Mouse (Mus musculus) forebrain, embryonic 14.5 days (tissue): Measurements from ENCODE around the gene Dusp10. TPM values are rescaled to one million over a fixed set of nuclear protein-coding genes. Genes with fewer than 3 reads are reported as not detected.
A peak's percentile ranks its signal among the peaks of the same experiment; 100 is the strongest.

ENCODE experiments used
- ATAC-seq: fragments of 200-750 bp; cut with Nextera tagmentation; 2 replicates; pipeline ENCODE4 v1.8.0; 2017; ENCODE audit warnings: mild to moderate bottlenecking, moderate library complexity
- DNase-seq: peaks from one replicate; pipeline ENCODE4 v3.0.0-alpha.2; 2015; ENCODE audit warnings: low spot score
- H3K27ac ChIP-seq: fragments of 300-500 bp; sonication (generic); 2 replicates; pipeline ENCODE4 v1.5.1; 2014; ENCODE audit warnings: low read depth, mild to moderate bottlenecking, control low read depth, low read length, moderate library complexity
- H3K27me3 ChIP-seq: fragments of 300-500 bp; sonication (generic); replicated peaks from 2 replicates; pipeline ENCODE4 v1.6.1; 2014; ENCODE audit warnings: low read length, control low read depth, mixed read lengths; ENCODE audit not compliant: control insufficient read depth, insufficient read depth
- H3K36me3 ChIP-seq: fragments of 300-500 bp; sonication (generic); 2 replicates; pipeline ENCODE4 v1.6.1; 2014; ENCODE audit warnings: low read length, control low read depth; ENCODE audit not compliant: control insufficient read depth, insufficient read depth
- H3K4me1 ChIP-seq: fragments of 300-500 bp; sonication (generic); 2 replicates; pipeline ENCODE4 v1.6.1; 2014; ENCODE audit warnings: antibody characterized with exemption, low read length, control low read depth; ENCODE audit not compliant: control insufficient read depth, insufficient read depth
- H3K4me2 ChIP-seq: fragments of 300-500 bp; sonication (generic); 2 replicates; pipeline ENCODE4 v1.6.1; 2014; ENCODE audit warnings: mild to moderate bottlenecking, control low read depth, low read length
- H3K4me3 ChIP-seq: fragments of 300-500 bp; sonication (generic); 2 replicates; pipeline ENCODE4 v1.5.1; 2014; ENCODE audit warnings: low read depth, low read length, control low read depth
- H3K9ac ChIP-seq: fragments of 300-500 bp; sonication (generic); 2 replicates; pipeline ENCODE4 v1.6.1; 2014; ENCODE audit warnings: mild to moderate bottlenecking, low read length, control low read depth, moderate library complexity
- H3K9me3 ChIP-seq: fragments of 300-500 bp; sonication (generic); replicated peaks from 2 replicates; pipeline ENCODE4 v1.6.1; 2016; ENCODE audit warnings: low read length, control low read depth, mixed read lengths; ENCODE audit not compliant: control insufficient read depth
- WGBS: fragments of 180-500 bp; shearing (Covaris S2); extraction: QIAGEN DNeasy Blood & Tissue Kit; methylation state at CpG from one replicate; pipeline ENCODE4 v1.1.7; 2014; 5-methylcytosine and 5-hydroxymethylcytosine counted together
- polyA plus RNA-seq: library from polyadenylated mRNA; unstranded; fragments of >200 nt; fragmentation: Nextera tagmentation; extraction: Ambion mirVana; gene quantifications from 2 replicates; pipeline ENCODE4 v1.2.1, GENCODE M21; 2014

Dusp10 gene
- polyA plus RNA-seq, result 6.2 and 7.2 TPM in 2 replicates

DNA sequence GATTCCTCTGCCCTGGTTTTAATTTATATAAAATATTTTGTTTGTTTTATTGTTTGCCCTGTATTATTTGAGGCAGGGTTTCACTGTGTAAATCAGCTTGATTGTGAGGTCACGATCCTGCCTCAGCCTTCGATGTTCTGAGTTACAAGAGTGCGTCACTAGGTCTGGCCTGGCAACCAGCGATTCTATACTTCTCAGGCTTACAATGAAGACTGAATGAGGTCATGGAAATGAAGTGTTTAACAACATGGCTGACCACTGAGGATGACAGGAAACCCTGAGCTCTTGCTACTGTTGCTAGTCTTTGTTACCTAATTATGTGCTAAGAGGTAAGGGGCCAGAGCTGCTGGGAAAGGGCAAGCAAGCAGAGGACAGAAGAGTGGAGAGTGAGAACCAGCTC is at the start of gene Dusp10:
Gene Dusp10 (plus strand): TSS at position 197 of the 400 bp plus-strand sequence.
- no peak for ATAC-seq
- 84% methylated on average over 4 of the region's 4 CpGs for WGBS
- DNase-seq, result no peak
- no peaks in the 10 kb centered on the region for H3K27me3 ChIP-seq
- no peaks in the 10 kb centered on the region for H3K9me3 ChIP-seq
- no peaks in the 10 kb centered on the region for H3K4me1 ChIP-seq
- no peak within 1 kb of the TSS for H3K27ac ChIP-seq
- H3K9ac ChIP-seq, result no peak within 1 kb of the TSS
- H3K4me3 ChIP-seq, result no peak within 1 kb of the TSS
- H3K36me3 ChIP-seq, result no peaks in the 10 kb centered on the region
- no peak within 1 kb of the TSS for H3K4me2 ChIP-seq

DNA sequence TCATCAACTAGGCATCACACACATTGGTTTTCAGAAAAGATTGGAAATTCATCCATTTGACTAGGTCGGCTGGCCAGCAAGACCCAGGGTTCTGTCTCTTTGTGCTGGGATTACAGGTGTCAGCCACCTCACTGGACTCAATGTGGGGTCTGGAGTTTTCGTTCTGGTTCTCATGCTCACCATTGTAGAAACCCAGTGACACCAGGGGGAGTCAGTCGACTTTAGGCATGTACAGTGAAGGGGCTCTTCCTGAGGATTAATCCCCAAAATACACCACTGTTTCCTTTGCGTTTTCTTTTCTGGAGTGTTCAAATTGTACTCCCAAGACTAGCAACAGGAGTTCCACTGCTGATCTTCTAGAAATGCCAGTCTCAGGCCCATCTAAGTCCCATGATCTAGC is 47.8 kb upstream of the Dusp10 start:
- no peak overlapping the region for H3K9ac ChIP-seq
- no peaks in the 10 kb centered on the region for H3K27me3 ChIP-seq
- no peak overlapping the region for H3K4me3 ChIP-seq
- H3K4me1 ChIP-seq, result no peaks in the 10 kb centered on the region
- H3K27ac ChIP-seq, result no peak overlapping the region
- no peak overlapping the region for H3K4me2 ChIP-seq
- ATAC-seq, result no peak
- 73% methylated on average over 4 of the region's 4 CpGs for WGBS
- H3K9me3 ChIP-seq, result no peaks in the 10 kb centered on the region
- DNase-seq, result no peak
- no peaks in the 10 kb centered on the region for H3K36me3 ChIP-seq

DNA sequence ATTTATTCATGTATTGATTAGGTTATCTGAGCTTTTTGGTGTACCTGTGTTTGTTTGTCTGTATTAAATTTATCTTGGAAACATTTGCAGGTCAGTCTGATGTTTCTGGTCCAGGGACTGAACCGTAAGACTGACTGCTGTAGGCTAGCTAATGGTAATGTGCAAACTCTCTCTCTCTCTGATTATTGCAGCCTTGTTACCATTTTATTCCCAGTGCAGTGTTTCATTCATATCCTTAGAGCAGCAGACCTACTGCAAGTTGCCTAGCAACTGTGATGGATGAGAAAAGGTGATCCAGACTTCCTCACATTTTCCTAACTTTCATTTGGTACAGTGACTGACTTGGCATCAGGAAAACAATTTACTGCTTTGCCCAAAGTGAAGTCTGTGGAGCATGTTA is 43.8 kb upstream of the Dusp10 start:
- no peak overlapping the region for H3K27ac ChIP-seq
- H3K9me3 ChIP-seq, result no peaks in the 10 kb centered on the region
- no peak for DNase-seq
- WGBS, result 82% methylated on average over 1 of the region's 1 CpGs
- ATAC-seq, result no peak
- no peaks in the 10 kb centered on the region for H3K4me1 ChIP-seq
- no peak overlapping the region for H3K9ac ChIP-seq
- H3K4me2 ChIP-seq, result no peak overlapping the region
- H3K4me3 ChIP-seq, result no peak overlapping the region
- H3K36me3 ChIP-seq, result no peaks in the 10 kb centered on the region
- no peaks in the 10 kb centered on the region for H3K27me3 ChIP-seq

GRCm38 (mm10) chr1:183979814-183980243 is 33.3 kb upstream of the Dusp10 start:
- no peak overlapping the region for H3K27ac ChIP-seq
- no peak overlapping the region for H3K4me2 ChIP-seq
- H3K4me1 ChIP-seq, result no peaks in the 10 kb centered on the region
- WGBS, result 92% methylated on average over 9 of the region's 9 CpGs
- H3K9me3 ChIP-seq, result no peaks in the 10 kb centered on the region
- H3K27me3 ChIP-seq, result no peaks in the 10 kb centered on the region
- no peak for DNase-seq
- H3K9ac ChIP-seq, result no peak overlapping the region
- no peak overlapping the region for H3K4me3 ChIP-seq
- H3K36me3 ChIP-seq, result no peaks in the 10 kb centered on the region
- no peak for ATAC-seq

GRCm38 (mm10) chr1:183982108-183982507 is 31.0 kb upstream of the Dusp10 start:
- no peak overlapping the region for H3K27ac ChIP-seq
- no peak overlapping the region for H3K9ac ChIP-seq
- H3K4me3 ChIP-seq, result no peak overlapping the region
- no peaks in the 10 kb centered on the region for H3K4me1 ChIP-seq
- no peaks in the 10 kb centered on the region for H3K9me3 ChIP-seq
- no peak overlapping the region for H3K4me2 ChIP-seq
- 62% methylated on average over 13 of the region's 13 CpGs for WGBS
- no peaks in the 10 kb centered on the region for H3K36me3 ChIP-seq
- ATAC-seq (peak; percentile 63), DNase-seq (peak; percentile 75)
- no peaks in the 10 kb centered on the region for H3K27me3 ChIP-seq

GRCm38 (mm10) chr1:183987711-183988245 is 25.3 kb upstream of the Dusp10 start:
- Histone ChIP-seq H3K27ac (no peak overlapping the region), H3K27me3 (no peaks in the 10 kb centered on the region), H3K36me3 (no peaks in the 10 kb centered on the region), H3K4me2 (no peak overlapping the region), H3K9me3 (no peaks in the 10 kb centered on the region), H3K4me1 (no peaks in the 10 kb centered on the region), H3K4me3 (no peak overlapping the region), H3K9ac (no peak overlapping the region)
- DNase-seq (no peak), ATAC-seq (no peak)
- WGBS, result 96% methylated on average over 7 of the region's 7 CpGs

GRCm38 (mm10) chr1:183991921-183992320 is 21.2 kb upstream of the Dusp10 start:
- no peak overlapping the region for H3K4me3 ChIP-seq
- no peak overlapping the region for H3K27ac ChIP-seq
- WGBS, result 78% methylated on average over 2 of the region's 2 CpGs
- no peaks in the 10 kb centered on the region for H3K9me3 ChIP-seq
- ATAC-seq (no peak), DNase-seq (no peak)
- H3K4me2 ChIP-seq, result no peak overlapping the region
- H3K36me3 ChIP-seq, result no peaks in the 10 kb centered on the region
- no peaks in the 10 kb centered on the region for H3K27me3 ChIP-seq
- no peak overlapping the region for H3K9ac ChIP-seq
- H3K4me1 ChIP-seq, result no peaks in the 10 kb centered on the region

DNA sequence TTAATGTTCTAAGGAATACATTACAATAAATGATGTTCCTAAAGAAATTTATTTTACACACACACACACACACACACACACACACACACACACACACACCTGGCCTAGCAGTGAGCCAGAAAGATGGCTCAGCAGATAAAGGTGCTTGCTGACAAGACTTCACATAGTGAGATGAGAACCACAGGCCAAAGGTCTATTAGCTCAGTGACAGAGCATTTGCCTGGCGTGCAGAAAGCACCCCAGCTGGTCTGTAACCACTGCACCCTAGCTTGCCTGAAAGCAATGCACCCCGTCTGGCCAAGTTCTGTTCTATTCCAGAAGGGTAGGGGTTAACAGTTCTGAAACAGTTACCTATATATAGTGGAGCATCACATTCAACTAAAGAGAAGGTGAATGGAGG is 15.9 kb upstream of the Dusp10 start:
- Histone ChIP-seq H3K4me3 (no peak overlapping the region), H3K9ac (no peak overlapping the region), H3K4me1 (no peaks in the 10 kb centered on the region), H3K27ac (no peak overlapping the region), H3K9me3 (no peaks in the 10 kb centered on the region), H3K27me3 (no peaks in the 10 kb centered on the region), H3K36me3 (no peaks in the 10 kb centered on the region), H3K4me2 (no peak overlapping the region)
- 78% methylated on average over 2 of the region's 2 CpGs for WGBS
- no peak for DNase-seq
- ATAC-seq, result no peak

DNA sequence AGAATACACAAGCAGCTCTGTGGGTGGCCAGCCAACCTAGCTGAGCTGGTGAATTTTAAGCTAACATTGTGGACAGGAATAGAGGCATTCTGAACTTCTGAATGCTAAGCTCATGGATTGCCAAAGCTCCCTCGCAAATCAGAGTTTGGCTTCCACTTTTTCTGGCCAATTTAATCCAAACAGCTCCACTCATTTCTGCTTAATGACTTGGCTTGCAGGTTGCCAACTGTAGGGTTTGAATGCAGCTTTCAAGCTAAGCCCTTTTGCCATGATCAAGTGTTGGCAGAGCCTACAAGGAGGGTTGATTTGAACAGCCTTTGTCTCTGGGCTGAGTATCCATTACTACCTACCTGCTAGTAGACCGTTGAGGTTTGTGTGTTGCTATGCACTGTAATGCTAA is 10.6 kb upstream of the Dusp10 start:
- no peak overlapping the region for H3K27ac ChIP-seq
- no peak overlapping the region for H3K4me3 ChIP-seq
- H3K27me3 ChIP-seq, result no peaks in the 10 kb centered on the region
- no peak overlapping the region for H3K4me2 ChIP-seq
- peak; percentile 48; the same call in 1 of the 2 replicates for ATAC-seq
- H3K9me3 ChIP-seq, result no peaks in the 10 kb centered on the region
- WGBS, result 30% methylated on average over 2 of the region's 2 CpGs
- DNase-seq, result peak; percentile 79
- no peaks in the 10 kb centered on the region for H3K4me1 ChIP-seq
- H3K36me3 ChIP-seq, result no peaks in the 10 kb centered on the region
- no peak overlapping the region for H3K9ac ChIP-seq
